Mouse (Mus musculus): ENCODE data around the gene Mien1. TPM values are rescaled to one million over a fixed set of nuclear protein-coding genes. Genes with fewer than 3 reads are reported as not detected.

The Mien1 gene
- polyA plus RNA-seq, 1 experiment: 37.1 TPM

- Histone ChIP-seq H3K27ac (ENCODE audit: insufficient read depth, low read length) (no peak overlapping the region), H3K4me3 (ENCODE audit: extremely low read depth, insufficient read depth, insufficient read length) (no peak overlapping the region), H3K4me1 (ENCODE audit: control insufficient read depth, insufficient read depth, insufficient read length) (peaks cover 21% of the 10 kb centered on the region; the same call in 1 of the 2 replicates), H3K36me3 (ENCODE audit: control insufficient read depth, insufficient read depth, low read length) (no peaks in the 10 kb centered on the region), H3K27me3 (ENCODE audit: control insufficient read depth, insufficient read depth, low read length) (no peaks in the 10 kb centered on the region)
- 29% methylated on average over 33 of the region's 33 CpGs for WGBS
- no peak for DNase-seq (ENCODE audit: low read depth in 1 of 2, low spot score in 2 of 2)
- TF ChIP-seq POLR2A (IDR thresholded peaks at IDR 0.05; ENCODE audit: low read depth, low read length): no peak
- TF ChIP-seq CTCF (IDR thresholded peaks at IDR 0.05; ENCODE audit: extremely low read depth, insufficient read depth, insufficient read length, insufficient replicate concordance): no peak
Observed at GRCm38 (mm10) chr11:98446562-98447474, 8.0 kb upstream of the Mien1 start.

- H3K4me3 ChIP-seq (ENCODE audit: extremely low read depth, insufficient read depth, insufficient read length): no peak within 1 kb of the TSS
- DNase-seq (ENCODE audit: low read depth in 1 of 2, low spot score in 2 of 2): no peak
- H3K27me3 ChIP-seq (ENCODE audit: control insufficient read depth, insufficient read depth, low read length): no peaks in the 10 kb centered on the region
- H3K36me3 ChIP-seq (ENCODE audit: control insufficient read depth, insufficient read depth, low read length): no peaks in the 10 kb centered on the region
- 37% methylated on average over 5 of the region's 5 CpGs for WGBS
- H3K27ac ChIP-seq (ENCODE audit: insufficient read depth, low read length): no peak within 1 kb of the TSS
- TF ChIP-seq CTCF (IDR thresholded peaks at IDR 0.05; ENCODE audit: extremely low read depth, insufficient read depth, insufficient read length, insufficient replicate concordance) (no peak), POLR2A (IDR thresholded peaks at IDR 0.05; ENCODE audit: low read depth, low read length) (no peak)
- peaks cover 21% of the 10 kb centered on the region; the same call in 1 of the 2 replicates for H3K4me1 ChIP-seq (ENCODE audit: control insufficient read depth, insufficient read depth, insufficient read length)
Observed at GRCm38 (mm10) chr11:98446213-98446561, 7.4 kb upstream of the Mien1 start, which contains the start of gene Grb7. Grb7 (plus strand) TSS chr11:98446394.

GRCm38 (mm10) chr11:98445679-98446078 lies 6.9 kb upstream of the Mien1 start:
- 76% methylated on average over 4 of the region's 4 CpGs for WGBS
- Histone ChIP-seq H3K4me1 (ENCODE audit: control insufficient read depth, insufficient read depth, insufficient read length) (peaks cover 21% of the 10 kb centered on the region; the same call in 1 of the 2 replicates), H3K36me3 (ENCODE audit: control insufficient read depth, insufficient read depth, low read length) (no peaks in the 10 kb centered on the region), H3K27ac (ENCODE audit: insufficient read depth, low read length) (no peak overlapping the region), H3K27me3 (ENCODE audit: control insufficient read depth, insufficient read depth, low read length) (no peaks in the 10 kb centered on the region), H3K4me3 (ENCODE audit: extremely low read depth, insufficient read depth, insufficient read length) (no peak overlapping the region)
- no peak for DNase-seq (ENCODE audit: low read depth in 1 of 2, low spot score in 2 of 2)
- TF ChIP-seq CTCF (IDR thresholded peaks at IDR 0.05; ENCODE audit: extremely low read depth, insufficient read depth, insufficient read length, insufficient replicate concordance) (no peak), POLR2A (IDR thresholded peaks at IDR 0.05; ENCODE audit: low read depth, low read length) (no peak)

GRCm38 (mm10) chr11:98445238-98445637 lies 6.4 kb upstream of the Mien1 start:
- no peak for DNase-seq (ENCODE audit: low read depth in 1 of 2, low spot score in 2 of 2)
- TF ChIP-seq POLR2A (IDR thresholded peaks at IDR 0.05; ENCODE audit: low read depth, low read length) (no peak), CTCF (IDR thresholded peaks at IDR 0.05; ENCODE audit: extremely low read depth, insufficient read depth, insufficient read length, insufficient replicate concordance) (no peak)
- no peak overlapping the region for H3K27ac ChIP-seq (ENCODE audit: insufficient read depth, low read length)

GRCm38 (mm10) chr11:98443688-98444087 lies 4.9 kb upstream of the Mien1 start:
- WGBS: 95% methylated on average over 1 of the region's 1 CpGs
- H3K4me1 ChIP-seq (ENCODE audit: control insufficient read depth, insufficient read depth, insufficient read length): peaks cover 8% of the 10 kb centered on the region; the same call in 1 of the 2 replicates
- H3K27me3 ChIP-seq (ENCODE audit: control insufficient read depth, insufficient read depth, low read length): no peaks in the 10 kb centered on the region
- TF ChIP-seq POLR2A (IDR thresholded peaks at IDR 0.05; ENCODE audit: low read depth, low read length) (no peak), CTCF (IDR thresholded peaks at IDR 0.05; ENCODE audit: extremely low read depth, insufficient read depth, insufficient read length, insufficient replicate concordance) (no peak)
- H3K36me3 ChIP-seq (ENCODE audit: control insufficient read depth, insufficient read depth, low read length): no peaks in the 10 kb centered on the region
- no peak for DNase-seq (ENCODE audit: low read depth in 1 of 2, low spot score in 2 of 2)
- no peak overlapping the region for H3K27ac ChIP-seq (ENCODE audit: insufficient read depth, low read length)
- H3K4me3 ChIP-seq (ENCODE audit: extremely low read depth, insufficient read depth, insufficient read length): no peak overlapping the region

More at GRCm38 (mm10) chr11:98445238-98445637, 6.4 kb upstream of the Mien1 start:
- Histone ChIP-seq H3K4me3 (ENCODE audit: extremely low read depth, insufficient read depth, insufficient read length) (no peak overlapping the region), H3K36me3 (ENCODE audit: control insufficient read depth, insufficient read depth, low read length) (no peaks in the 10 kb centered on the region), H3K27me3 (ENCODE audit: control insufficient read depth, insufficient read depth, low read length) (no peaks in the 10 kb centered on the region), H3K4me1 (ENCODE audit: control insufficient read depth, insufficient read depth, insufficient read length) (peaks cover 21% of the 10 kb centered on the region; the same call in 1 of the 2 replicates)
- WGBS: 59% methylated on average over 1 of the region's 1 CpGs

GRCm38 (mm10) chr11:98437441-98437840 lies 1.4 kb downstream of the Mien1 start:
- Histone ChIP-seq H3K27ac (ENCODE audit: insufficient read depth, low read length) (no peak overlapping the region), H3K4me1 (ENCODE audit: control insufficient read depth, insufficient read depth, insufficient read length) (peaks cover 3% of the 10 kb centered on the region; the same call in 1 of the 2 replicates), H3K27me3 (ENCODE audit: control insufficient read depth, insufficient read depth, low read length) (no peaks in the 10 kb centered on the region), H3K36me3 (ENCODE audit: control insufficient read depth, insufficient read depth, low read length) (no peaks in the 10 kb centered on the region), H3K4me3 (ENCODE audit: extremely low read depth, insufficient read depth, insufficient read length) (no peak overlapping the region)
- DNase-seq (ENCODE audit: low read depth in 1 of 2, low spot score in 2 of 2): no peak
- WGBS: 94% methylated on average over 6 of the region's 6 CpGs
- TF ChIP-seq CTCF (IDR thresholded peaks at IDR 0.05; ENCODE audit: extremely low read depth, insufficient read depth, insufficient read length, insufficient replicate concordance): no peak
- TF ChIP-seq POLR2A (IDR thresholded peaks at IDR 0.05; ENCODE audit: low read depth, low read length): no peak

GRCm38 (mm10) chr11:98435723-98436122 lies 3.1 kb downstream of the Mien1 start:
- H3K4me1 ChIP-seq (ENCODE audit: control insufficient read depth, insufficient read depth, insufficient read length): peaks cover 3% of the 10 kb centered on the region; the same call in 1 of the 2 replicates
- H3K4me3 ChIP-seq (ENCODE audit: extremely low read depth, insufficient read depth, insufficient read length): no peak overlapping the region
- 87% methylated on average over 9 of the region's 9 CpGs for WGBS
- no peaks in the 10 kb centered on the region for H3K27me3 ChIP-seq (ENCODE audit: control insufficient read depth, insufficient read depth, low read length)
- DNase-seq (ENCODE audit: low read depth in 1 of 2, low spot score in 2 of 2): no peak
- H3K36me3 ChIP-seq (ENCODE audit: control insufficient read depth, insufficient read depth, low read length): no peaks in the 10 kb centered on the region
- H3K27ac ChIP-seq (ENCODE audit: insufficient read depth, low read length): no peak overlapping the region
- TF ChIP-seq CTCF (IDR thresholded peaks at IDR 0.05; ENCODE audit: extremely low read depth, insufficient read depth, insufficient read length, insufficient replicate concordance): no peak

Data from spleen, adult 2 months (tissue).